10 mouse cellular contexts compared by ENCODE assay signal in genomic region chr13:60743381-60744077, GRCm38 (mm10). TPM values are rescaled to one million over a fixed set of nuclear protein-coding genes. Genes with fewer than 3 reads are reported as not detected.
DNase-seq lines count a peak whose midpoint lies in the region; ATAC-seq lines count a peak whose summit lies in the region.
"Had no signal": no experiment of that assay in that cellular context is flagged by ENCODE, and none has a peak within 500 bp of the region (broad histone marks: within the 10 kb centered on the region; RNA-seq: fewer than 3 reads in every experiment).

No protein-coding gene starts in this region.

- no peaks in the 10 kb centered on the region for H3K4me1 ChIP-seq in midbrain, embryonic 11.5 days (ENCODE audit: control insufficient read depth, insufficient read depth, low read length)
- H3K4me1 ChIP-seq in midbrain, embryonic 10.5 days: no peaks in the 10 kb centered on the region
- H3K4me1 ChIP-seq in erythroblast, embryonic 14.5 days (ENCODE audit: control insufficient read depth): peaks cover 53% of the 10 kb centered on the region
- H3K4me1 ChIP-seq in hindbrain, embryonic 14.5 days (replicated peaks; ENCODE audit: control insufficient read depth, insufficient read depth, low read length): peaks cover 7% of the 10 kb centered on the region; the same call in 1 of the 2 replicates
- H3K4me1 ChIP-seq in neural tube, embryonic 14.5 days (ENCODE audit: control insufficient read depth, insufficient read depth, low read length): peaks cover 3% of the 10 kb centered on the region
- H3K4me1 ChIP-seq: embryonic facial prominence, embryonic 15.5 days had no signal

- no peak overlapping the region for H3K4me3 ChIP-seq in midbrain, embryonic 11.5 days (ENCODE audit: low read depth, low read length)
- no peak overlapping the region for H3K4me3 ChIP-seq in midbrain, embryonic 10.5 days
- H3K4me3 ChIP-seq in erythroblast, embryonic 14.5 days (replicated peaks): peak overlapping the region; percentile 29
- H3K4me3 ChIP-seq in hindbrain, embryonic 14.5 days (replicated peaks; ENCODE audit: low read length): no peak overlapping the region
- H3K4me3 ChIP-seq in neural tube, embryonic 14.5 days (ENCODE audit: low read depth, low read length): no peak overlapping the region
- H3K4me3 ChIP-seq: embryonic facial prominence, embryonic 15.5 days; myocyte had no signal

- ATAC-seq in midbrain, embryonic 11.5 days (ENCODE audit: low FRiP score): no peak
- ATAC-seq in hindbrain, embryonic 14.5 days (ENCODE audit: low FRiP score): peak; percentile 27; the same call in 1 of the 2 replicates
- peak; percentile 20; the same call in 1 of the 2 replicates for ATAC-seq in neural tube, embryonic 14.5 days (ENCODE audit: low read depth)
- no peak for ATAC-seq in CD4-positive, CD25-positive, alpha-beta regulatory T cell, adult 4 months

- H3K9me3 ChIP-seq in midbrain, embryonic 11.5 days (ENCODE audit: control insufficient read depth, low read length): no peaks in the 10 kb centered on the region
- no peaks in the 10 kb centered on the region; the same call in 1 of the 2 replicates for H3K9me3 ChIP-seq in midbrain, embryonic 10.5 days (replicated peaks)
- no peaks in the 10 kb centered on the region for H3K9me3 ChIP-seq in erythroblast, embryonic 14.5 days (ENCODE audit: control insufficient read depth, low read length)
- H3K9me3 ChIP-seq in hindbrain, embryonic 14.5 days (ENCODE audit: control insufficient read depth, low read length): no peaks in the 10 kb centered on the region
- H3K9me3 ChIP-seq in neural tube, embryonic 14.5 days (ENCODE audit: control insufficient read depth, low read length): no peaks in the 10 kb centered on the region
- H3K9me3 ChIP-seq: embryonic facial prominence, embryonic 15.5 days had no signal

- WGBS in midbrain, embryonic 11.5 days: 82% methylated on average over 13 of the region's 13 CpGs
- 83% methylated on average over 13 of the region's 13 CpGs for WGBS in midbrain, embryonic 10.5 days
- 71% methylated on average over 13 of the region's 13 CpGs for WGBS in hindbrain, embryonic 14.5 days
- WGBS in neural tube, embryonic 14.5 days: 67% methylated on average over 13 of the region's 13 CpGs

- peaks cover 9% of the 10 kb centered on the region; the same call in 1 of the 2 replicates for H3K36me3 ChIP-seq in midbrain, embryonic 11.5 days (ENCODE audit: control insufficient read depth, insufficient read depth, low read length)
- peaks cover 33% of the 10 kb centered on the region for H3K36me3 ChIP-seq in midbrain, embryonic 10.5 days
- peaks cover 13% of the 10 kb centered on the region for H3K36me3 ChIP-seq in erythroblast, embryonic 14.5 days (ENCODE audit: control insufficient read depth)
- H3K36me3 ChIP-seq in hindbrain, embryonic 14.5 days (replicated peaks; ENCODE audit: control insufficient read depth, insufficient read depth): peaks cover 57% of the 10 kb centered on the region
- peaks cover 16% of the 10 kb centered on the region for H3K36me3 ChIP-seq in neural tube, embryonic 14.5 days (ENCODE audit: control insufficient read depth, insufficient read depth, low read length)

- H3K27ac ChIP-seq in midbrain, embryonic 11.5 days (ENCODE audit: low read depth, low read length): no peak overlapping the region
- H3K27ac ChIP-seq in midbrain, embryonic 10.5 days (replicated peaks): no peak overlapping the region
- no peak overlapping the region for H3K27ac ChIP-seq in hindbrain, embryonic 14.5 days
- no peak overlapping the region for H3K27ac ChIP-seq in neural tube, embryonic 14.5 days (ENCODE audit: low read depth, low read length)
- H3K27ac ChIP-seq: embryonic facial prominence, embryonic 15.5 days had no signal

- no peak overlapping the region for H3K9ac ChIP-seq in midbrain, embryonic 11.5 days (ENCODE audit: low read length)
- H3K9ac ChIP-seq in hindbrain, embryonic 14.5 days: no peak overlapping the region
- H3K9ac ChIP-seq in neural tube, embryonic 14.5 days (replicated peaks; ENCODE audit: low read depth, low read length): no peak overlapping the region
- H3K9ac ChIP-seq: embryonic facial prominence, embryonic 15.5 days had no signal

- no peak overlapping the region for H3K4me2 ChIP-seq in midbrain, embryonic 11.5 days
- no peak overlapping the region for H3K4me2 ChIP-seq in hindbrain, embryonic 14.5 days (replicated peaks)
- H3K4me2 ChIP-seq in neural tube, embryonic 14.5 days (ENCODE audit: low read depth, low read length): no peak overlapping the region
- H3K4me2 ChIP-seq: embryonic facial prominence, embryonic 15.5 days had no signal

- no peaks in the 10 kb centered on the region for H3K27me3 ChIP-seq in midbrain, embryonic 11.5 days (ENCODE audit: control insufficient read depth, insufficient read depth, low read length)
- no peaks in the 10 kb centered on the region for H3K27me3 ChIP-seq in midbrain, embryonic 10.5 days (ENCODE audit: low read depth, poor library complexity, severe bottlenecking)
- H3K27me3 ChIP-seq in erythroblast, embryonic 14.5 days (ENCODE audit: control insufficient read depth): no peaks in the 10 kb centered on the region
- H3K27me3 ChIP-seq in hindbrain, embryonic 14.5 days (ENCODE audit: control insufficient read depth, insufficient read depth, low read length): no peaks in the 10 kb centered on the region
- no peaks in the 10 kb centered on the region for H3K27me3 ChIP-seq in neural tube, embryonic 14.5 days (ENCODE audit: control insufficient read depth, insufficient read depth, low read length)
- H3K27me3 ChIP-seq: embryonic facial prominence, embryonic 15.5 days had no signal

- DNase-seq in midbrain, embryonic 11.5 days (ENCODE audit: low spot score, missing footprints): peak; percentile 73
- DNase-seq in midbrain, embryonic 10.5 days (ENCODE audit: low spot score): no peak
- no peak for DNase-seq in hindbrain, embryonic 14.5 days (ENCODE audit: low spot score)
- no peak for DNase-seq in spleen, adult 18-20 months
- no peak for DNase-seq in layer of hippocampus, adult 11-12 months (ENCODE audit: low spot score)

RNA-seq across cellular contexts. Expression of gene BC051665, which starts 42.6 kb away (rescaled TPM):
- not detected in 2 replicates for polyA plus RNA-seq in midbrain, embryonic 11.5 days (2014; fragmentation: Nextera tagmentation; extraction: Ambion mirVana)
- polyA plus RNA-seq in midbrain, embryonic 10.5 days (2016; fragmentation: Nextera tagmentation; extraction: Ambion mirVana): not detected in 2 replicates
- not detected in 2 replicates for polyA plus RNA-seq in erythroblast, embryonic 14.5 days (2012)
- not detected in 2 replicates for polyA plus RNA-seq in hindbrain, embryonic 14.5 days (2014; fragmentation: Nextera tagmentation; extraction: Ambion mirVana)
- not detected in 2 replicates for polyA plus RNA-seq in neural tube, embryonic 14.5 days (2014; fragmentation: Nextera tagmentation; extraction: Ambion mirVana)
- polyA plus RNA-seq in CD4-positive, CD25-positive, alpha-beta regulatory T cell, adult 4 months (2017; shearing (Covaris generic)): not detected
- polyA plus RNA-seq: embryonic facial prominence, embryonic 15.5 days; myocyte had no signal

RNA-seq across cellular contexts. Expression of gene Ctsll3, which starts 59.1 kb away (rescaled TPM):
- polyA plus RNA-seq in midbrain, embryonic 11.5 days (2014; fragmentation: Nextera tagmentation; extraction: Ambion mirVana): not detected in 2 replicates
- polyA plus RNA-seq in midbrain, embryonic 10.5 days (2016; fragmentation: Nextera tagmentation; extraction: Ambion mirVana): not detected in 2 replicates
- polyA plus RNA-seq in erythroblast, embryonic 14.5 days (2012): not detected in 2 replicates
- polyA plus RNA-seq in hindbrain, embryonic 14.5 days (2014; fragmentation: Nextera tagmentation; extraction: Ambion mirVana): not detected in 2 replicates
- polyA plus RNA-seq in neural tube, embryonic 14.5 days (2014; fragmentation: Nextera tagmentation; extraction: Ambion mirVana): not detected in 2 replicates
- not detected for polyA plus RNA-seq in CD4-positive, CD25-positive, alpha-beta regulatory T cell, adult 4 months (2017; shearing (Covaris generic))
- polyA plus RNA-seq: myocyte had no signal

Comparison
In these comparisons a context has a peak if more than half of its experiments do, and no peak if none do; other contexts are left out.
1. ATAC-seq: peak in hindbrain, embryonic 14.5 days (single experiment) and neural tube, embryonic 14.5 days (single experiment); none in midbrain, embryonic 11.5 days (single experiment) and CD4-positive, CD25-positive, alpha-beta regulatory T cell, adult 4 months (single experiment).